Mouse (Mus musculus): ENCODE data around the gene Gsg1l. TPM values are rescaled to one million over a fixed set of nuclear protein-coding genes. Genes with fewer than 3 reads are reported as not detected.

The Gsg1l gene
- polyA plus RNA-seq, 1 experiment: 0.05 TPM

- no peak for TF ChIP-seq POLR2A (IDR thresholded peaks at IDR 0.05; ENCODE audit: low read depth, low read length)
- no peak for TF ChIP-seq CTCF (IDR thresholded peaks at IDR 0.05; ENCODE audit: extremely low read depth, insufficient read depth, insufficient read length, insufficient replicate concordance)
- H3K4me1 ChIP-seq (ENCODE audit: control insufficient read depth, insufficient read depth, insufficient read length): peaks cover 6% of the 10 kb centered on the region; the same call in 1 of the 2 replicates
- DNase-seq (ENCODE audit: low read depth in 1 of 2, low spot score in 2 of 2): no peak
- H3K27me3 ChIP-seq (ENCODE audit: control insufficient read depth, insufficient read depth, low read length): no peaks in the 10 kb centered on the region
- 65% methylated on average over 5 of the region's 5 CpGs for WGBS
- H3K4me3 ChIP-seq (ENCODE audit: extremely low read depth, insufficient read depth, insufficient read length): no peak overlapping the region
- no peak overlapping the region for H3K27ac ChIP-seq (ENCODE audit: insufficient read depth, low read length)
- H3K36me3 ChIP-seq (ENCODE audit: control insufficient read depth, insufficient read depth, low read length): no peaks in the 10 kb centered on the region
These were observed 55.6 kb downstream of the Gsg1l start for GRCm38 (mm10) chr7:126026600-126026999.

DNA sequence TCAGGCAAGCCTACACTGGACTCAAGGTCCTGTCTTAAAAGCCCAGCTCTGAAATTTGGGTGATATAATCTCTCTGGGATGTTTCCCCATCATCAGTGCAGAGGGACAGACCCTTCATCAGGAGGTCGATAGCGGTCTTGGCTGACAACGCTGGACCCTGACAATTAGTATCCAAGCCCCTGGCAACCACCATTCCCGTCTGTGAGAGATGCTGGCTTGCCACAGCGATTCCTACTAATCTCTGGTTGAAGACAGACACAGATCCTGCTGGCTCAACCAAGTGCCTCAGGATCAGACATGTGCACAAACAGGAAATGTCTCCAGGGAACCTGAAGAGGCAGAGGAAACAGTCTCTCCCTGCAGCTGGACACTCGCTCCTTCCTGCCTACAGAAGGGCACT lies 62.2 kb downstream of the Gsg1l start:
- DNase-seq (ENCODE audit: low read depth in 1 of 2, low spot score in 2 of 2): no peak
- TF ChIP-seq CTCF (IDR thresholded peaks at IDR 0.05; ENCODE audit: extremely low read depth, insufficient read depth, insufficient read length, insufficient replicate concordance) (no peak), POLR2A (IDR thresholded peaks at IDR 0.05; ENCODE audit: low read depth, low read length) (no peak)
- 63% methylated on average over 6 of the region's 6 CpGs for WGBS
- no peaks in the 10 kb centered on the region for H3K36me3 ChIP-seq (ENCODE audit: control insufficient read depth, insufficient read depth, low read length)
- no peak overlapping the region for H3K4me3 ChIP-seq (ENCODE audit: extremely low read depth, insufficient read depth, insufficient read length)
- no peak overlapping the region for H3K27ac ChIP-seq (ENCODE audit: insufficient read depth, low read length)
- H3K4me1 ChIP-seq (ENCODE audit: control insufficient read depth, insufficient read depth, insufficient read length): no peaks in the 10 kb centered on the region
- no peaks in the 10 kb centered on the region for H3K27me3 ChIP-seq (ENCODE audit: control insufficient read depth, insufficient read depth, low read length)

DNA sequence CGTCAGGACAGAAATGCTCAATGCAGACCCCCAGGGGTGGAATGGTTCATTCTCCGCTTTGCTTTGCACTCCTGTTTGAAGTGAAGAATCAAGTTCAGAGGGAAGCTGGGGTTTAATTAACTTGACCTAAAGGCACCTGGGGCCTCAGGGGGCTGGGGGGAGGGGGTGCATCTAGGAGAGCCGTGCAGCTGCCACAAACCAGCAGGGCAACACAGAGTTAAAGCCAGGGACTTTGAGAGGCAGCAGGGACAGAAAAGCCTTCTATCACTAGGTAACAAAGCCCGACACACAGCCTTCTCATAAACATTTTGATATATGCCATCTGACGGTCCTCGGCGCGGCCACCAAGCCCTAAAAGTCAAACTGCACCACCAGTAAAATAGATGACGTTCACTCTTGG lies 62.9 kb downstream of the Gsg1l start:
- Histone ChIP-seq H3K27me3 (ENCODE audit: control insufficient read depth, insufficient read depth, low read length) (no peaks in the 10 kb centered on the region), H3K27ac (ENCODE audit: insufficient read depth, low read length) (no peak overlapping the region), H3K36me3 (ENCODE audit: control insufficient read depth, insufficient read depth, low read length) (no peaks in the 10 kb centered on the region), H3K4me3 (ENCODE audit: extremely low read depth, insufficient read depth, insufficient read length) (no peak overlapping the region), H3K4me1 (ENCODE audit: control insufficient read depth, insufficient read depth, insufficient read length) (no peaks in the 10 kb centered on the region)
- TF ChIP-seq CTCF (IDR thresholded peaks at IDR 0.05; ENCODE audit: extremely low read depth, insufficient read depth, insufficient read length, insufficient replicate concordance) (no peak), POLR2A (IDR thresholded peaks at IDR 0.05; ENCODE audit: low read depth, low read length) (no peak)
- WGBS: 80% methylated on average over 9 of the region's 9 CpGs
- DNase-seq (ENCODE audit: low read depth in 1 of 2, low spot score in 2 of 2): no peak

DNA sequence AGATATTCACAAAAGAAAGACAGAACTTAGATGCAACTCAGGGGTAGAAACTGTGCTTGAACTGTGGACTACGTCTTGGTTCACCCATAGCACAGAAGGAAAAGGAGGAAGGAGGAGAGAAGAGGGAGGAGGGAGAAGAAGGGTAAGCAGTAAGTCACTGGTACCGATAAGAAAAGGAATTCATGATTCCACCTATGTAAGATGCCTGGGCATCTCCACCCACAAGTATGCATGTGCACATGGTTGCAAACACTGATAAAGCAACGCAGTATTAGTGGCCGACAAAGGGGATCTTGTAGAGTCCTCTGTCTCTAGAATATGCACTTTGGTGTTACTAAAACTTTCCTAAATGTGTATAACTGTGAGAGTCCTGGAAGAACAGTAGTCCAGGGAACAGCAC lies 64.8 kb downstream of the Gsg1l start:
- no peak for DNase-seq (ENCODE audit: low read depth in 1 of 2, low spot score in 2 of 2)
- H3K27me3 ChIP-seq (ENCODE audit: control insufficient read depth, insufficient read depth, low read length): no peaks in the 10 kb centered on the region
- no peaks in the 10 kb centered on the region for H3K36me3 ChIP-seq (ENCODE audit: control insufficient read depth, insufficient read depth, low read length)
- H3K27ac ChIP-seq (ENCODE audit: insufficient read depth, low read length): no peak overlapping the region
- WGBS: 90% methylated on average over 4 of the region's 4 CpGs
- no peaks in the 10 kb centered on the region for H3K4me1 ChIP-seq (ENCODE audit: control insufficient read depth, insufficient read depth, insufficient read length)
- no peak overlapping the region for H3K4me3 ChIP-seq (ENCODE audit: extremely low read depth, insufficient read depth, insufficient read length)
- TF ChIP-seq POLR2A (IDR thresholded peaks at IDR 0.05; ENCODE audit: low read depth, low read length) (no peak), CTCF (IDR thresholded peaks at IDR 0.05; ENCODE audit: extremely low read depth, insufficient read depth, insufficient read length, insufficient replicate concordance) (no peak)

GRCm38 (mm10) chr7:126012325-126013021 lies 69.7 kb downstream of the Gsg1l start:
- TF ChIP-seq POLR2A (IDR thresholded peaks at IDR 0.05; ENCODE audit: low read depth, low read length) (no peak), CTCF (IDR thresholded peaks at IDR 0.05; ENCODE audit: extremely low read depth, insufficient read depth, insufficient read length, insufficient replicate concordance) (no peak)
- Histone ChIP-seq H3K27ac (ENCODE audit: insufficient read depth, low read length) (no peak overlapping the region), H3K4me3 (ENCODE audit: extremely low read depth, insufficient read depth, insufficient read length) (no peak overlapping the region), H3K4me1 (ENCODE audit: control insufficient read depth, insufficient read depth, insufficient read length) (no peaks in the 10 kb centered on the region), H3K27me3 (ENCODE audit: control insufficient read depth, insufficient read depth, low read length) (no peaks in the 10 kb centered on the region), H3K36me3 (ENCODE audit: control insufficient read depth, insufficient read depth, low read length) (no peaks in the 10 kb centered on the region)
- 78% methylated on average over 11 of the region's 11 CpGs for WGBS
- DNase-seq (ENCODE audit: low read depth in 1 of 2, low spot score in 2 of 2): no peak

GRCm38 (mm10) chr7:126008789-126009148 lies 73.4 kb downstream of the Gsg1l start:
- WGBS: 82% methylated on average over 7 of the region's 7 CpGs
- TF ChIP-seq CTCF (IDR thresholded peaks at IDR 0.05; ENCODE audit: extremely low read depth, insufficient read depth, insufficient read length, insufficient replicate concordance): no peak
- TF ChIP-seq POLR2A (IDR thresholded peaks at IDR 0.05; ENCODE audit: low read depth, low read length): no peak
- no peak overlapping the region for H3K4me3 ChIP-seq (ENCODE audit: extremely low read depth, insufficient read depth, insufficient read length)
- no peaks in the 10 kb centered on the region for H3K4me1 ChIP-seq (ENCODE audit: control insufficient read depth, insufficient read depth, insufficient read length)
- H3K27ac ChIP-seq (ENCODE audit: insufficient read depth, low read length): no peak overlapping the region
- no peak for DNase-seq (ENCODE audit: low read depth in 1 of 2, low spot score in 2 of 2)
- no peaks in the 10 kb centered on the region for H3K27me3 ChIP-seq (ENCODE audit: control insufficient read depth, insufficient read depth, low read length)
- H3K36me3 ChIP-seq (ENCODE audit: control insufficient read depth, insufficient read depth, low read length): no peaks in the 10 kb centered on the region

DNA sequence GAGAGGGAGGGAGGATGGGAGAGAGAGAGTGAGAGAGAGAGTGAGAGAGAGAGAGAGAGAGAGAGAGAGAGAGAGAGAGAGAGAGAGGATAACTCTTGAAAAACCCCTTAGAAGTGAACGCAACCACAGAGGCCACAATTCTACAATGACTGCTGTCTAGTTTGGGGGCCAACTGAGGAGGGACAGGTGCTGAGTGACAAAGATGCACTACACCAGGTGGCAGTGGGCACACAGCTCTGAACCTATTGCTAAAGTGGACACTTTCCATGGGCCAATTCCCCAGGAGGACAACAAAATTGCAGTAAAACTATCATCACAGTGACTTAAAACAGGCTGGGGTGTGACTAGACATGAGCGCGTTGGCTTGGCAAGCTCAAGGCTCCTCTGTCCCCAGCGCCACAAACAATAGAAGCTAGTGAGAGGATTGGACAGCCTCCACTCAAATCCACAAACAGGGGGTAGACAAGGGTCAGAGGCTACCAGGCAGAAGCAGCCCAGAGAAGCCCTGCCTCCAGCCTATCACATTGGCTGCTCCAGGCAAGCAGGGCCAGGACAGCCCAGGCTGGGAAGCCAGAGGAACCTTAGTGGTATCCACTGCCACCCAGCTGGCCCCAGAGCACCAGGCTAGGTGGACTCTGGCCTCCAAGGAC lies 73.9 kb downstream of the Gsg1l start:
- WGBS: 86% methylated on average over 4 of the region's 4 CpGs
- H3K4me3 ChIP-seq (ENCODE audit: extremely low read depth, insufficient read depth, insufficient read length): no peak overlapping the region
- no peaks in the 10 kb centered on the region for H3K27me3 ChIP-seq (ENCODE audit: control insufficient read depth, insufficient read depth, low read length)
- TF ChIP-seq CTCF (IDR thresholded peaks at IDR 0.05; ENCODE audit: extremely low read depth, insufficient read depth, insufficient read length, insufficient replicate concordance) (no peak), POLR2A (IDR thresholded peaks at IDR 0.05; ENCODE audit: low read depth, low read length) (no peak)
- H3K36me3 ChIP-seq (ENCODE audit: control insufficient read depth, insufficient read depth, low read length): no peaks in the 10 kb centered on the region
- no peaks in the 10 kb centered on the region for H3K4me1 ChIP-seq (ENCODE audit: control insufficient read depth, insufficient read depth, insufficient read length)
- DNase-seq (ENCODE audit: low read depth in 1 of 2, low spot score in 2 of 2): no peak
- no peak overlapping the region for H3K27ac ChIP-seq (ENCODE audit: insufficient read depth, low read length)
